Mouse (Mus musculus): ENCODE measurements around the gene Katnbl1. TPM values are rescaled to one million over a fixed set of nuclear protein-coding genes. Genes with fewer than 3 reads are reported as not detected.
"Not testable (repeated sequence)": the region's sequence is repeated elsewhere in the genome, so short reads cannot be mapped to it uniquely, and the experiment has no call there.

The Katnbl1 gene
- polyA plus RNA-seq, 1 experiment from 2014 or later, result 37.7 TPM

GRCm38 (mm10) chr2:112428534-112428933, 49.5 kb downstream of the Katnbl1 start:
- H3K27me3 ChIP-seq (ENCODE audit: insufficient read depth, poor library complexity, severe bottlenecking); DNase-seq (ENCODE audit: low spot score); H3K27ac ChIP-seq; H3K36me3 ChIP-seq; H3K4me3 ChIP-seq; H3K9me3 ChIP-seq; H3K4me1 ChIP-seq (replicated peaks): not testable (repeated sequence)
- 90% methylated on average over 3 of the region's 3 CpGs for WGBS

- no peaks in the 10 kb centered on the region for H3K36me3 ChIP-seq
- WGBS, result 90% methylated on average over 4 of the region's 4 CpGs
- DNase-seq (ENCODE audit: low spot score), result no peak
- no peak overlapping the region for H3K27ac ChIP-seq
- no peak overlapping the region for H3K4me3 ChIP-seq
- no peaks in the 10 kb centered on the region for H3K27me3 ChIP-seq (ENCODE audit: insufficient read depth, poor library complexity, severe bottlenecking)
- H3K4me1 ChIP-seq (replicated peaks), result no peaks in the 10 kb centered on the region
- H3K9me3 ChIP-seq, result no peaks in the 10 kb centered on the region
These were observed 50.7 kb downstream of the Katnbl1 start for GRCm38 (mm10) chr2:112429665-112430064.

- H3K27me3 ChIP-seq (ENCODE audit: insufficient read depth, poor library complexity, severe bottlenecking), result no peaks in the 10 kb centered on the region
- H3K4me3 ChIP-seq, result no peak overlapping the region
- H3K4me1 ChIP-seq (replicated peaks), result no peaks in the 10 kb centered on the region
- no peaks in the 10 kb centered on the region for H3K9me3 ChIP-seq
- no peak overlapping the region for H3K27ac ChIP-seq
- no peak for DNase-seq (ENCODE audit: low spot score)
- H3K36me3 ChIP-seq, result no peaks in the 10 kb centered on the region
- WGBS, result 80% methylated on average over 5 of the region's 5 CpGs
These were observed 51.4 kb downstream of the Katnbl1 start for GRCm38 (mm10) chr2:112430403-112430802.

GRCm38 (mm10) chr2:112432523-112432922, 53.5 kb downstream of the Katnbl1 start:
- Histone ChIP-seq H3K27ac (no peak overlapping the region), H3K9me3 (no peaks in the 10 kb centered on the region), H3K4me1 (replicated peaks) (no peaks in the 10 kb centered on the region), H3K27me3 (ENCODE audit: insufficient read depth, poor library complexity, severe bottlenecking) (no peaks in the 10 kb centered on the region), H3K36me3 (no peaks in the 10 kb centered on the region), H3K4me3 (no peak overlapping the region)
- no peak for DNase-seq (ENCODE audit: low spot score)
- 90% methylated on average over 2 of the region's 2 CpGs for WGBS

- no peaks in the 10 kb centered on the region for H3K36me3 ChIP-seq
- H3K27ac ChIP-seq, result no peak overlapping the region
- no peaks in the 10 kb centered on the region for H3K9me3 ChIP-seq
- DNase-seq (ENCODE audit: low spot score), result no peak
- no peaks in the 10 kb centered on the region for H3K4me1 ChIP-seq (replicated peaks)
- H3K27me3 ChIP-seq (ENCODE audit: insufficient read depth, poor library complexity, severe bottlenecking), result no peaks in the 10 kb centered on the region
- H3K4me3 ChIP-seq, result no peak overlapping the region
- 78% methylated on average over 2 of the region's 2 CpGs for WGBS
These were observed 54.3 kb downstream of the Katnbl1 start for GRCm38 (mm10) chr2:112433359-112433758.

GRCm38 (mm10) chr2:112436292-112436691, 57.3 kb downstream of the Katnbl1 start:
- no peak overlapping the region for H3K27ac ChIP-seq
- H3K9me3 ChIP-seq, result no peaks in the 10 kb centered on the region
- H3K27me3 ChIP-seq (ENCODE audit: insufficient read depth, poor library complexity, severe bottlenecking), result no peaks in the 10 kb centered on the region
- no peak for DNase-seq (ENCODE audit: low spot score)
- no peak overlapping the region for H3K4me3 ChIP-seq
- WGBS, result 86% methylated on average over 4 of the region's 4 CpGs
- no peaks in the 10 kb centered on the region for H3K4me1 ChIP-seq (replicated peaks)
- H3K36me3 ChIP-seq, result no peaks in the 10 kb centered on the region

GRCm38 (mm10) chr2:112437589-112437988, 58.6 kb downstream of the Katnbl1 start:
- Histone ChIP-seq H3K4me1 (replicated peaks) (no peaks in the 10 kb centered on the region), H3K4me3 (no peak overlapping the region), H3K36me3 (no peaks in the 10 kb centered on the region), H3K27ac (no peak overlapping the region), H3K9me3 (no peaks in the 10 kb centered on the region), H3K27me3 (ENCODE audit: insufficient read depth, poor library complexity, severe bottlenecking) (no peaks in the 10 kb centered on the region)
- 88% methylated on average over 2 of the region's 2 CpGs for WGBS
- DNase-seq (ENCODE audit: low spot score), result no peak

GRCm38 (mm10) chr2:112443491-112443890, 64.5 kb downstream of the Katnbl1 start:
- no peaks in the 10 kb centered on the region for H3K27me3 ChIP-seq (ENCODE audit: insufficient read depth, poor library complexity, severe bottlenecking)
- DNase-seq (ENCODE audit: low spot score), result no peak
- WGBS, result 73% methylated on average over 2 of the region's 2 CpGs
- H3K9me3 ChIP-seq, result no peaks in the 10 kb centered on the region
- H3K27ac ChIP-seq, result no peak overlapping the region
- no peaks in the 10 kb centered on the region for H3K4me1 ChIP-seq (replicated peaks)
- H3K36me3 ChIP-seq, result no peaks in the 10 kb centered on the region
- H3K4me3 ChIP-seq, result no peak overlapping the region

- Histone ChIP-seq H3K27ac (no peak overlapping the region), H3K9me3 (no peaks in the 10 kb centered on the region), H3K27me3 (ENCODE audit: insufficient read depth, poor library complexity, severe bottlenecking) (no peaks in the 10 kb centered on the region), H3K36me3 (no peaks in the 10 kb centered on the region), H3K4me3 (no peak overlapping the region), H3K4me1 (replicated peaks) (no peaks in the 10 kb centered on the region)
- DNase-seq (ENCODE audit: low spot score), result no peak
These were observed 66.5 kb downstream of the Katnbl1 start for GRCm38 (mm10) chr2:112445511-112445910.

- 76% methylated on average over 4 of the region's 4 CpGs for WGBS
- not testable (repeated sequence) for H3K4me3 ChIP-seq; H3K27ac ChIP-seq; H3K36me3 ChIP-seq; H3K4me1 ChIP-seq (replicated peaks); H3K27me3 ChIP-seq (ENCODE audit: insufficient read depth, poor library complexity, severe bottlenecking); DNase-seq (ENCODE audit: low spot score); H3K9me3 ChIP-seq
These were observed 69.0 kb downstream of the Katnbl1 start for GRCm38 (mm10) chr2:112448046-112448445.

- Histone ChIP-seq H3K4me3 (no peak overlapping the region), H3K27ac (no peak overlapping the region), H3K36me3 (no peaks in the 10 kb centered on the region), H3K27me3 (ENCODE audit: insufficient read depth, poor library complexity, severe bottlenecking) (no peaks in the 10 kb centered on the region), H3K4me1 (replicated peaks) (no peaks in the 10 kb centered on the region), H3K9me3 (no peaks in the 10 kb centered on the region)
- no peak for DNase-seq (ENCODE audit: low spot score)
These were observed 69.6 kb downstream of the Katnbl1 start for GRCm38 (mm10) chr2:112448510-112449059.

GRCm38 (mm10) chr2:112449597-112450296, 70.7 kb downstream of the Katnbl1 start:
- H3K27ac ChIP-seq, result no peak overlapping the region
- no peaks in the 10 kb centered on the region for H3K9me3 ChIP-seq
- no peak overlapping the region for H3K4me3 ChIP-seq
- H3K36me3 ChIP-seq, result no peaks in the 10 kb centered on the region
- 39% methylated on average over 4 of the region's 4 CpGs for WGBS
- DNase-seq (ENCODE audit: low spot score), result no peak
- no peaks in the 10 kb centered on the region for H3K27me3 ChIP-seq (ENCODE audit: insufficient read depth, poor library complexity, severe bottlenecking)
- H3K4me1 ChIP-seq (replicated peaks), result peaks cover 4% of the 10 kb centered on the region

GRCm38 (mm10) chr2:112452513-112452912, 73.5 kb downstream of the Katnbl1 start:
- H3K9me3 ChIP-seq, H3K4me3 ChIP-seq: not testable (repeated sequence)

More at GRCm38 (mm10) chr2:112452513-112452912, 73.5 kb downstream of the Katnbl1 start:
- H3K27ac ChIP-seq; H3K27me3 ChIP-seq (ENCODE audit: insufficient read depth, poor library complexity, severe bottlenecking); H3K36me3 ChIP-seq; DNase-seq (ENCODE audit: low spot score): not testable (repeated sequence)
- H3K4me1 ChIP-seq (replicated peaks), result peaks cover 15% of the 10 kb centered on the region
